Mouse (Mus musculus) megakaryocyte progenitor cell, adult 5-6 weeks (primary cell): ENCODE results near the gene Kti12. TPM values are rescaled to one million over a fixed set of nuclear protein-coding genes. Genes with fewer than 3 reads are reported as not detected.
A peak's percentile ranks its signal among the peaks of the same experiment; 100 is the strongest.

ENCODE experiments used
- ATAC-seq: replicated peaks from 2 replicates; pipeline ENCODE4 v1.8.0; 2016; ENCODE audit warnings: mild to moderate bottlenecking, moderate TSS enrichment, inconsistent platforms; ENCODE audit not compliant: poor library complexity
- total RNA-seq, 2 experiments: library from RNA; stranded (forward) in 1 of 2; stranded (reverse) in 1 of 2; fragments of 157-497, 149-512 nt in 1 of 2; fragments of 200-1000 nt in 1 of 2; gene quantifications; 2 replicates each; pipeline versions ENCODE4 v1.2.3 to v1.2.4; 2015 to 2017

Kti12 gene
- 43.7 and 55.5 TPM in 2 replicates for total RNA-seq (2015)
- total RNA-seq (2017) = 28.8 and 29.2 TPM in 2 replicates

DNA sequence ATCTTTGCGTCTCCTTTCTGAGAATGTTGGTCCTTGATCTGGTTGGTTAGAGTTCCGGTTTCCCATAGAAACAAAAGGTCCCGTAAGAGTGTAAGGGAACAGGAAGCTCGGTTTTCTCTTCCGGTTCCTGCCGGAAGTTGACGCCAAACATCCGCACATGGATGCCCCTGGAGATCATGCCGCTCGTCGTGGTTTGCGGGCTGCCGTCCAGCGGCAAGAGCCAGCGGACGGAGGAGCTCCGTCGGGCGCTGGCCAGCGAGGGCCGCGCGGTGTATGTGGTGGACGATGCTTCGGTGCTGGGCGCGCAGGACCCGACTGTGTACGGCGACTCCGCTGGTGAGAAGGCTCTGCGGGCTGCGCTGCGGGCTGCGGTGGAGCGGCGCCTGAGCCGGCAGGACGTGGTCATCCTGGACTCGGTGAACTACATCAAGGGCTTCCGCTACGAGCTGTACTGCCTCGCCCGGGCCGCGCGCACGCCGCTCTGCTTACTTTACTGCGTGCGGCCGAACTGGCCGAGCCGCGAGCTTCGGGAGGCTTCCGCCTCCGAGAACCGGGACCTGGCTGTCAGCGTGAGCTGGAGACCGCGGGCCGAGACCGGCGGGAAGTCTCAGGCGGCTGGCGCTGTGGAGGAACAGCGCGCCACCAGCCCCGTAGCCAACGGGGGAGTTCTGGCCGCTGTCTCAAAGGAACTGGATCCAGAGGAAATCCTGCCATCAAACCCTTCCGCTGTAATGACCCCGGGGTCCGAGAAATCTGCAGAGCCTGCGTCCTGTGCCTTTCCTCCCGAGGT lies at the start of gene Kti12:
Gene Kti12 (plus strand): TSS at position 71 of the 790 bp plus-strand sequence.
- ATAC-seq = peak; percentile 92

DNA sequence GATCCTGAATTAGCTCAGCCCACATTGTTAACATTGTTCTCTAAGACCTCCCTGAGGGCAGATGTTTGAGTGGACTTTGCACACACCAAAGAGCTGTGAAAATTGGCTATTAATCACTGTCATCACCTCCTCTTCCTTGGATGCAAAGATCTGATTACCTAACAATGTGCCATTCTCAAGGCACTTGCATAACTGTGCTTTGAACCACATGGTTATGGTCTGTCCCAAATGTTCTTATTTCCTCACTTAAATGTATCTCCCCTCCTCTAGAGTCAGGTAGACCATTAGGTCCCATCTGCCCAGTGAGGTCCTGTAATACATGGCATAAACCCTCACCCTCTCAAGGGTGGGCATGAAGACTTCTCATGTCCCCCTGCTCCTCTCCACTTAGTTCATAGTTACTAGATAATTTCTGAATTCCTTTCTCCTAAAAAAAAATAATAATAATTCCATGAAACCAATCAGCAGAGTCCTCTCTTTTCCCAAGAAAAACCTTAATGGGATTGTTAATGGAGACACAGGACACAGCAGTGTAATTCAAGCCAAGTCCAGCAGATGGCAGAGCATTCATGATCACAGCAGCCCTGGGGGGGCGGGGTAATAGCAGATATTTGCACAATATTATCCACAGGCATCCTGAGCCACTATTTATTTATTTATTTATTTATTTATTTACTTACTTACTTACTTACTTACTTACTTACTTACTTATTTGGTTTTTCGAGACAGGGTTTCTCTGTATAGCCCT lies 49.3 kb upstream of the Kti12 start:
- peak; percentile 94 for ATAC-seq

DNA sequence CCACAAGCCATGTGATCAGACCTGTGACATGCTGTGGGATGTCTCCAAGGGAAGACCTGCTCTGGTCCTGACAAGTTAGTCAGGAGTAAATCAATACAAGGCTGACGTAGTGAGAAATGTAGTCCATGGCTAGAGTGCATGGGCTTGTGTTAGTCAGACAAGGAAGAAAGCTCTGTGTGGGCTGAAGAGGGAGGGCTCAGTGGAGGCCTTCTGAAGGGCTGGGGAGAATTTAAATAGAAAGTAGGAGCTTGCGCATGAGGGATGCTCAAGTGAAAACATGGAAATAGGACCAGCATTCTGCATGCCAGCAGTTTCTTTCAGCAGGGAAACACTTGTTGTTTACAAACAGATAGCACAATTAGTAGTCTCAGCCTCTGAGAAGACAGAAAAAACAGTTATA lies 44.0 kb upstream of the Kti12 start:
- ATAC-seq = no peak

DNA sequence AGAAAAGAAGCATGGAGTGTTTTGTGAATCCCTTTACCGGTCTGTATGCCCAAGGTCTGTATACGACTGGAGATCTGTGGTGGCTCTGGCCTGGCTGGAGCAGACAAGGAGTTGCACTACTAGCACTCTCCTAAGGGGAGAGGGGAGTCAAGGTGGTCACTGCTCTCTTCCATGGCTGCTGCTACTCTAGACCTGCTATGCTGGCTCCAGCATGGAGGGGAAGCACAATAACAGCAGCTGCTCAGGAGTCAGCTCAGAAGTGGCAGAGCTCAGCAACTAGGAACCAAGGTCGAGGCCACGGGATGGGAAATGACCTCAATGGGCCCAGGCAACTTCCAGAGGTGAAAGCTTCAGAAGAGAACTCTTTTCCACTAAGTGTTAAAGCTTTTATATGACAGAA lies 36.4 kb upstream of the Kti12 start:
- ATAC-seq = no peak

DNA sequence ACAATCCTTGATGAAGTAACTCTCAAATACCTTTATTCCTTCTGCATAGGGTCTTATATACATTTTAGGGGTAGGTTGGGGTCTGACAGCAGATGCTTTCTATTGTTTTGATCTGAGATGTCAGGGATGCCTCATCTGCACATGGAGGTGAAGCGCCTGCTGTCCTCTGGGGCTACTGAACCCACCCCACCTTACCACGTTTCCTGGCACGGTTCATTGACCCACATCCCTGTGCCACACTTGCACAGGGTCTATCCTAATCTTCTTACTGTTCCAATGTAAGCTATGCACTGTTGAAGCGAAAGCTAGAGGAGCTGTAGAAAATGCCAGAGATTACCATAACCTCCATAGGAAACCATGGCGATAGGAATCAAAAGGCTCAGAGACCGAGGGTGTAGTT lies 36.0 kb upstream of the Kti12 start:
- no peak for ATAC-seq

DNA sequence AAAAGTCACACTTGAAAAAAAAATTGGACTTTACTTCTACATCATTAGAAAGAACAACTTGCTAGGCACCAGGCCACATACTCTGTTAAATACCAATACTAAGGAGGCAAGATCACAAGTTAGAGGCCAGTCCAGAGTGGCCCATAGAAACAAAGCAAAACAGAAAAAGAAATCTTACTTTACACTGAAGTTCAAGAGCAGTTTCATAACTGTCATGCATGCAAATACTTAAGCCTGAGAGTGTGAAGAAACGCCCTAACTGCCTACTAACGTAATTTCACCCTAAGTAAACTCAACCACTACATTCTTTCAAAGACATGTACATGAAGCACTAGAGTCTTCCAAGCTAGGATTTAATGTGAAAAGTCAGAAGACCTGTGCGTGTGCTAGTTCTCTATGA lies 21.9 kb upstream of the Kti12 start:
- no peak for ATAC-seq

DNA sequence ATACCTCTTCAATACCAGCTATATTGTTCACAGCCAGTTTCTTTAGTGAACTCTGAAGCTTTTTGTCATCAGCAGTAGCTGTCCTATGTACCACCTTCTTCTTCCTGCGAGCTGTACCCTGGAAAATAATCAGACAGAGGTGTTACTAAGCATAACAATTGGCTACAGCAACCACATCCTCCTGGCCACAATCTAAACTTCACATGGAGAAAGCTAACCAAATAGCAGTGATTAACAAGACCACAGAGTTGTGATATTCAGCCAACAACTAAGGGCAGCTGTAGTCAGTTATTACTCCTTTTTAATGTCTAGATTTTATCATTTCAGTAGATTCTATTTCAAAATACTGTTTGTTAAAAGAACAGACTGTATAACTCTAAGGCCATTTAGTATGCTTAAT lies 21.5 kb upstream of the Kti12 start:
- no peak for ATAC-seq

DNA sequence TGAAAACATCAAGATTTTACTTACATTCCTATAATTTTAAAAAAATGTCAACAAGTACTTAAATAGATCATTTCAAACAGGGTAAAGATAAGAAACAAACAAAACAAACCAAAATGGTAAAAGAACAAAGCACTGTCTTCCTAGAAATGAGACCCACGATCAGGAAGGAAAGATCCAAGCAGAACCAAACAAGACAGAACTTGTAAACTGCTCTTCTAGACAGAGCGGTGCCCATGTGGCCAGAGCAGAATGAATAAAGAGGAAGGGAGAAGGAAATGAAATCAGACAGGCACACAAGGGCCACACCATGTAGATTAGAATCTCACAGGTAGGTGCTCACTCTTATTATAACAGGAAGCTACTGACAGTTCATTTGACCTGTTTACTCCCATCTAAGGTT lies 20.9 kb upstream of the Kti12 start:
- no peak for ATAC-seq

DNA sequence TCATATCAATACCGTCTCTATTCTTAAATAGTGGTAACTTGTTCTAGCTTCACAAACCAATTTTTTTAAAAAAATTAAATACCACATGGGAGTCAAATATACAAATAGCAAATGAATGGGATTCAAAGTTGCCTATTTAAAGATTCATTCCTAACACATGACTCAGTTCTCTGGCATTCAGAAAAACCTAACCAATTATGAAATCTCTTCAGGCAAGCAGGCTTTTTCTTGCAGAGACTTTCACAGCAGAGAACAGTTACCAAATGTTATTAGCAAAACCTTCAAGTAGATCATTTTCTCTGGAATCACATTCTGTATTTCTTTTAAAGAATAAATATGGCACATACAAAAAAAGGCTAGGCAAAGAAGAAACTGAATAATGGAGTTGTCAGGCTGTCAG lies 16.9 kb upstream of the Kti12 start:
- ATAC-seq = no peak

DNA sequence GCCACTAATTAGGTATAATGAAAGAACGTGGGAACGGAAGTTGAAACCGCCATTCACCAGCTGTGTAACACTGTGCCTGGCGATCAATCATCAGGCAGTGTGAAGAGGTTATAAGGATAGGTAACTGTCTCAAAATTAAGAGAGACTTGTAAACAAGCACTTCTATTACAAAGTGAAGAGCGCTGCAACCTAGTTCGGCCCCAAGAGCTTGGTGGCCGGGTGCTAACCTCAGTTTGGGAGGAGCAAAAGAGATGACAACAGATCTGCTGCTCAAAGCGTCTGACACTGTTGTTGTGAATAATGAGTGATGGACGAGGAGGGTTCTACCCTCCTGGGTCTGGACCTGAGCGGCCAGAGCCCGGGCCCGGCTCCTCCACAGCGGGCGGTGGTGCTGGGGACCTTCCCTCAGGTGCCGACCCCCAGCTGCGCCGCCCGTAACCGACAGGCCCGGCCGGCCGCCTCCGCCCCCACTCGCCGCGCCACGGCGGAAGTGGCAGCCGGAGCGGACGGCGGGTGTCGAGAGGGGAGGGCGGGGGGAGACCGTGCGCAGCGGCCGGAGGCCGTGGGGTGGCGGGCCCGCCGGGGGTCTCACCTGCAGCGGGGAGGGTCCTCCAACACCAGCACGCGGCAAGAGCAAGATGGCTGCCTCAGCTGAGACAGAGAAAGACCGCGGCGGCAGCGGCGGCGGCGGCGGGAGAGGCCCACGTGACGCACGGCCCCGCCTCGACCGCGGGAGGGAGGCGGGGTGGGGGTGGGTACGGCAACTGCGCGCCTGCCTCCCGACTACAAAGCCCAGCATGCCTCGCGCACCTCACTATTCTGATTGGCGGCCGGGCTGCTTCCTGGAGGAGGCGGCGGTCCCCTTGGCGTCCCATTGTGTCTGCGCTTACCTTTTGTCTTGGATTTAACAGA lies 14.4 kb upstream of the Kti12 start, which contains the start of gene Btf3l4:
Gene Btf3l4 (minus strand): TSS at position 699 of the 912 bp plus-strand sequence.
- peak; percentile 88 for ATAC-seq

DNA sequence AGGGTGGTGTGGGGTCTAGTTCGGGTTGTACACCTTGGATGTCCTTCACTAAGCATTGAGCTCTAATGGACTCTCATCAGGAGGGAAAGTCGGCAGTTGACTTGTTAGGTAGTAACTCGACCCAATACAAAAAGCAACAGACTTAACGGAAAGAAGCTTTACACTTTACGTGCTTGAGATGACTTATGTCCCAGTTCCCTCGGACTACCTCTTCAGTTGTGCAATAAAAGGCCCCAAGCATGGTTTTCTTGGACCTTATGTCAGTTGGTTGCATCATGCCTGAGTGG lies 13.8 kb upstream of the Kti12 start:
- peak; percentile 54 for ATAC-seq

DNA sequence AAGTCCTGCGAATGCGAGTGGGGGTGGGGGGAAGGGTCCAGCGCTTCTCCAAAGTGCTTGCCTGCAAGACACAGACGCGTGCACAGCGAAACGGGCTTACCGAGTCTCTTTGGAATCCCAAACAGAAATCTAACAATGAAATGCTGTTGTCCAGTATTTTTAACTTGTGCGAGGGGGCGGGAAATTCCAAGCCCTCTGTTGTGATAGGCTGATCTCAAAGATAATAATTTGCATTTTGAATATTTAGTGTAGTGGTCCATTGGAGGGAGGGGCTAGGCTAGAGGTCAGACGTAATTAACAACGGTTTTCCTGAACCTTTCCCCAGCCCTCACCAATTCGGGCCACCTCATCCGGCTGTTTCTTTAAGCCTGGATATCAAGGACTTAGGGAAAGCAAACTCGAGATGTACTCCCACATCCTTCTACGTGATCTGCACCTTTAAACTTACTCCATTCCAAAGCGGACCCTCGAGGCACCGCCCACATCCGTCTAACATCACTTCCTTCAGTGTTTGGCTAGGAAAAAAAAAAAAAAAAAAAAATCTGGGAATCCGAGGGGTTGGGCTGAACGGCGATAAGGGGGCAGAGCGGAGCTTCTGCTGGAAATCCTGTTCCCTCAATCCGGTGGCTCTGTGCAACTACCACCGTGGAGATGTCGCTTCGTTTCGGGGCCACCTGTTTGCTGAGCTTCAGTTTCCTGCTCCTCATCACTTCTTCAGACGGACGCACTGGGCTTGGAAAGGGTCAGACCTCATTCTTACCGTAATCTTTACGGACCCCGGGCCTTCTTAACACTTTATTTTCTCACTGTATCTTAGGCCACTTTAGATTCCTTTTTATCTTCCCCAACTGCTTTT lies 13.2 kb upstream of the Kti12 start, which contains the start of gene Txndc12:
Gene Txndc12 (plus strand): TSS at position 487 of the 856 bp plus-strand sequence.
- peak; percentile 52 for ATAC-seq

DNA sequence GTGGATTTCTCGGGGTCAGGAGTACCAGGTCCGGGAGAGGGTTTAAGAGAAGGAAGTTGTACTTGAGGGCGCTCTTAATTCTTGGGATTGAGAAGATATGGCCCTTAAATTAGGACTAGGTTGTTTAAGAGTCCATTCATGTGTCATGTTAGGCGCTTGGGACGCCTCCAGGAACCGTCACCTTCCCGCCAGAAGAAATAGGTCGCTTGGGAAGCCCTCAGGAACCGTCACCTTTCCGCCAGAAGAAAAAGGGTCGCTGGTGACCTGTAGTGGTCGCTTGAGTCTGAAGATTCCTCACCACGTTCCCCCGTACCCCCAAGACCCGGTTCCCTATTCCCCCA lies 12.6 kb upstream of the Kti12 start:
- ATAC-seq = no peak

DNA sequence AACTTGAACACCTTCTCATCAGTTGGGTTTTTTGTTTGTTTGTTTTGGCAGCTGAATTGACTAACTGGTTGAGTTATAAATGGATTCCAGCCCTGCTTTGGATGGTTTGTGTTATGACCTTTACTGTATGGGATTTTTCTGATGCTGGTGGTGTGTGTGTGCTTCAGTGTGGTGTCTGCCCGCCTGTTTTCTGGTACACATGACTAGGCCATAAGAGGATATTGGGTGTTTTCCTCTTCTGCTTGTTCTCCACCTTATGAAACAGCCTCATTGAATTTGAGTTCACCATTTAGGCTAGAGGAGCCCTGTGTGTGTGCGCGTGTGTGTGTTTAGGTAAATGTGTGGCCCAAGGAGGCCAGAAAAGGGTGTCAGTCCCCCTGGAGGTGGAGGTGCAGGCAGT lies 12.1 kb upstream of the Kti12 start:
- ATAC-seq = no peak

DNA sequence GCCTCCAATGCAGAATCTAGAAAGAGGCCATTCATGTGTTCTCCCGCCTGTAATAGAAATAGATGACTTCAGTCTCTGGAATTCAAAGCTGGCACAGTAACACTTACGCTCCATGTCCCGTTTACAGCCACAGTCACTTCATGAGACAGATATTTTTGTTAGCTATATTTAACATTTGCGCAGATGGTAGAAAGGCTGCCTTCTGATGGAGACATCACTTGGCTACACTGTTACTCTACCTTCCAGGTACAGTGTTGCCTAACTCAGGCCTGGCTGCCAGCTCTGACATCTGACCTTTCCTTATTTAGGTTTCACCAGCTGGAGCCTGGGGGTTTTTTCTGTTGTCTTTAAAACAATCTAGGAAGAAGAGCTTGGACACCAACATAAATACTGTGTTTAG lies 9.6 kb upstream of the Kti12 start:
- ATAC-seq = no peak

DNA sequence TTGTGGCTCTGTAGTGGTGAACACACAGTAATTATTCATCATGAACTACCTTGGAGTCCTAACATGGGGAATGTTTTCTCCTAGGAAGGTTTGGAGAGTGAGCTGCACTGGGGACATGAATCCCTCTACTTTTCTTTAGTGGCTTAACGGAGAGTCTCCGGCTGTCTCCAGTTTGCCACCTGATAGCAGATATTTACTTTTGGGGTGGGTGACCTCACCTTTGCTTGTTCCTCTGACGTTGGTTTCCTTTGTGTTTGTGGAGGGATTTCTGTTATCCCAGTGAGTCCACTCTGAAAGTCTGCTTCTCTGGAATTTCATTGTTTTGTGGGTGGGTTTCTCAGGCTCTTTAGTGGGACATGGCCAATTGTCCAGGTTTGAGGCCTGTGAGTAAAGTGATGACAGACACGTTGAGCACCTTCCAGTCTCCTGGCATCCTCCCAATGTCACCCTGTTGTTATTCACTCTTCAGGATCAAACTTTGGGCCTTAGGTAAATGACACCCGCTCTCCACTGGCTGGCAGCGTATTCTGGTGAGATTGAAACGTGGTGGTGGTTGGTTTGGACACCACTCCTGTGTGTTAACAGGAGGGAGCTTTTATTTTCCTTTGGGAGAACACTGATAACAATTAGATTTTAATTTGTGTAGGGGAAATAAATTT lies 5.5 kb upstream of the Kti12 start:
- ATAC-seq = no peak

DNA sequence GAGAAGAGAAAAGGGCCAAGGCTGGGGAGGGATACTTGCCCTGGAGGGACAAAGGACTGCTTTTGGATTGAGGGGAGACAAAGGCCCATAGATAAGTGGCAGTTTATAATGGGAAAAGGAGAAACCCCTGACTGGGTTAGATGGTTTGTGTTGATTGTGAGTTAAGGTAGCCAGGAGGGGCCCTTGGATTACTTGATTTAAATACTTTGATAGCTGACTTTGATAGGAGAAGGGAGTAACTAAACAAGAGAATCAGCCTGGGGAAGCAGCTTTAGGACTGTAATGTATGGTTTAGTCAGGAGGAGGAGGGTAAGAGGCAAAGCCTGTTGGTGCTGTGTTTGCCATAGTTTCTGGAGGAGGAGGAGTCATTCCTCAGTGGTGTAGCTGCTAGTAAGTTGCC lies 4.2 kb upstream of the Kti12 start:
- ATAC-seq = no peak

DNA sequence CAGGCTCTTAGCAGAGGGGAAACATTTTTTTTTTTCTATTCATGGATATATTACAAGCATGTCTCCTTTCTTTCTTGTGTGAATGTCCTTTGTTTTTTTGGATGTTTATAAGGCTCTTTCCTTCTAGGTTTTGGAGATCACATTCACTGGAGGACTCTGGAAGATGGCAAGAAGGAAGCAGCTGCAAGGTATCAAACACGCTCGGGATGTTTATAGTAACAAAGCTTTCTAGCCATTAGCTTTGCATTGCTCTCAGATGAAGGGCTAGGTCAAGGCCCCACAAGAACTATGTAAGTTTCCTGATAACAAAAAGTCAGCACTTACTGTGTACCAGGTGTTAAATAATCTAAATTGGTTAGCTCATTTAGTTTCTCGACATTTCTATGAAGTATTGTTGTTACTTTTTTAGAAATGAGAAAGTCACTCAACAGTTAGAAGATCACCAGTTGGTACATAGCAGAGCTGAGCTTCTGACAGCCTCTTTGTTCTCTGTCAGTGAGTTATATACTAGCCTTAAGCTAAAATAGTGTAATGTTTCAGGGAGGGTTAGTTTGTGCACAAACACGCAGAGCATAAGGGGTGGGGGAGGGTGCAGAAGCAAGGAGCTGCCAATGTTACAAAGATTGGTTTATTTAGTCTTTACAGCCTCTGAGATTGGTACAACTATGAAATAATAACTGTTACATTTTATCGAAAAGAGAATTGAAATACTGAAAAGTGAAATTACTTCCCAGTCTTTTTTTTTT lies 1.6 kb upstream of the Kti12 start:
- no peak for ATAC-seq

DNA sequence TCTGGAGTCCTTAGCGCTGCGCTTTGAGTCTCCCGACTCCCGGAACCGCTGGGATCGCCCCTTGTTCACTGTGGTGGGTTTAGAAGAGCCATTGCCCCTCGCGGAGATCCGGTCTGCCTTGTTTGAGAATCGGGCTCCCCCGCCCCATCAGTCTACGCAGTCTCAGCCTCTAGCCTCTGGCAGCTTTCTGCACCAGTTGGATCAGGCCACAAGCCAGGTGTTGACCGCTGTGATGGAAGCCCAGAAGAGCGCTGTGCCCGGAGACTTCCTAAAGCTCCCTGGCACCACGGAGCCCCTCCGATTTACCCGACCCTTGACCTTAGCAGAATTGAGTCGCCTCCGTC lies 892 bp downstream of the Kti12 start, which contains the start of gene A730015C16Rik:
Gene A730015C16Rik (minus strand): TSS at position 115 of the 344 bp plus-strand sequence.
- peak; percentile 26 for ATAC-seq
